Mouse (Mus musculus) liver, embryonic 11.5 days (tissue): ENCODE measurements around the gene Gm21680. TPM values are rescaled to one million over a fixed set of nuclear protein-coding genes. Genes with fewer than 3 reads are reported as not detected.
"Not testable (repeated sequence)": the region's sequence is repeated elsewhere in the genome, so short reads cannot be mapped to it uniquely, and the experiment has no call there.

ENCODE experiments used
- ATAC-seq: fragments of 200-750 bp; cut with Nextera tagmentation; replicated peaks from 2 replicates; pipeline ENCODE4 v1.8.0; 2017; ENCODE audit warnings: moderate number of reproducible peaks, mild to moderate bottlenecking, moderate TSS enrichment, moderate library complexity; ENCODE audit not compliant: low FRiP score
- DNase-seq: peaks from one replicate; pipeline ENCODE4 v3.0.0-alpha.2; 2017; ENCODE audit warnings: low spot score
- H3K27ac ChIP-seq: fragments of 300-500 bp; sonication (generic); 2 replicates; pipeline ENCODE4 v1.5.1; 2014; ENCODE audit warnings: mild to moderate bottlenecking, low read depth, low read length, control low read depth
- H3K27me3 ChIP-seq: fragments of 300-500 bp; sonication (generic); replicated peaks from 2 replicates; pipeline ENCODE4 v1.6.1; 2014; ENCODE audit warnings: low read length, mixed read lengths; ENCODE audit not compliant: control insufficient read depth, insufficient read depth
- H3K36me3 ChIP-seq: fragments of 300-500 bp; sonication (generic); 2 replicates; pipeline ENCODE4 v1.6.1; 2014; ENCODE audit warnings: mild to moderate bottlenecking, low read length, moderate library complexity, mixed read lengths; ENCODE audit not compliant: control insufficient read depth, insufficient read depth
- H3K4me1 ChIP-seq: fragments of 300-500 bp; sonication (generic); replicated peaks from 2 replicates; pipeline ENCODE4 v1.6.1; 2014; ENCODE audit warnings: low read length, mixed read lengths; ENCODE audit not compliant: control insufficient read depth, insufficient read depth
- H3K4me2 ChIP-seq: fragments of 300-500 bp; sonication (generic); 2 replicates; pipeline ENCODE4 v1.6.1; 2014; ENCODE audit warnings: mild to moderate bottlenecking, control low read depth, moderate library complexity
- H3K4me3 ChIP-seq: fragments of 300-500 bp; sonication (generic); 2 replicates; pipeline ENCODE4 v1.5.1; 2014; ENCODE audit warnings: low read depth, low read length, control low read depth
- H3K9ac ChIP-seq: fragments of 300-500 bp; sonication (generic); 2 replicates; pipeline ENCODE4 v1.6.1; 2014; ENCODE audit warnings: low read depth, low read length, control low read depth
- H3K9me3 ChIP-seq: fragments of 300-500 bp; sonication (generic); 2 replicates; pipeline ENCODE4 v1.6.1; 2016; ENCODE audit warnings: low read length, inconsistent platforms, mixed read lengths; ENCODE audit not compliant: control insufficient read depth
- WGBS: fragments of 180-500 bp; shearing (Covaris S2); extraction: QIAGEN DNeasy Blood & Tissue Kit; methylation state at CpG from one replicate; pipeline ENCODE4 v1.1.7; 2014; 5-methylcytosine and 5-hydroxymethylcytosine counted together
- polyA plus RNA-seq: library from polyadenylated mRNA; unstranded; fragments of >200 nt; fragmentation: Nextera tagmentation; extraction: Ambion mirVana; gene quantifications from 2 replicates; pipeline ENCODE4 v1.2.1, GENCODE M21; 2014

The Gm21680 gene
- 0.17 TPM in 1 of 2 replicates, not detected in the other for polyA plus RNA-seq

- not testable (repeated sequence) for ATAC-seq
- WGBS = no CpG with 5 or more reads among the region's 2 CpGs
Measured at GRCm38 (mm10) chr5:25972563-25972962, at the start of gene Gm21680. Gm21680 (minus strand) TSS chr5:25972663.

DNA sequence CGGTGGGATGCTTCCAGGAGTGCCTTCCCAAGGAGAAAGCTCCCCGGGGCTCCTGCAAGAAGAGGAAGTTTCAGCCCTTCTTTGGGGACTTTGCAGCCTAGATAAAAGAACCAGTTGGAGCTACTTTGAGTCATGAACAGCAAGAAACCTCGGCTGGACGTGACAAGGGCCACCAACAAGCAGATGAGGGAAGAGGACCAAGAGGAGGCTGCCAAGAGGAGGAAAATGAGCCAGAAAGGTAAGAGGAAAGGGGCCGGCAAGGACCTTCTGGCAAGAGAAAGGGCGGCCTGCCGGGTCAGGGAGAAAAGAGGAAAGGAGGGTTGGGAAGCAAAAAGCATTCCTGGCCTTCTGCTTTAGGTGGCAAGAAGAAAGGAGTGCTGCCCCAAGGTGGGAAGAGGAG, 35.2 kb upstream of the Gm21680 start:
- 50% methylated on average over 6 of the region's 7 CpGs for whole genome bisulfite sequencing
- not testable (repeated sequence) for DNase-seq, H3K4me3 ChIP-seq, H3K4me2 ChIP-seq, H3K27ac ChIP-seq, H3K9ac ChIP-seq, H3K4me1 ChIP-seq, H3K27me3 ChIP-seq, H3K36me3 ChIP-seq, H3K9me3 ChIP-seq, ATAC-seq

More at GRCm38 (mm10) chr5:25972563-25972962, at the start of gene Gm21680:
- H3K4me1 ChIP-seq, H3K9ac ChIP-seq, H3K4me2 ChIP-seq, H3K27ac ChIP-seq, H3K36me3 ChIP-seq, DNase-seq, H3K9me3 ChIP-seq, H3K27me3 ChIP-seq, H3K4me3 ChIP-seq: not testable (repeated sequence)

DNA sequence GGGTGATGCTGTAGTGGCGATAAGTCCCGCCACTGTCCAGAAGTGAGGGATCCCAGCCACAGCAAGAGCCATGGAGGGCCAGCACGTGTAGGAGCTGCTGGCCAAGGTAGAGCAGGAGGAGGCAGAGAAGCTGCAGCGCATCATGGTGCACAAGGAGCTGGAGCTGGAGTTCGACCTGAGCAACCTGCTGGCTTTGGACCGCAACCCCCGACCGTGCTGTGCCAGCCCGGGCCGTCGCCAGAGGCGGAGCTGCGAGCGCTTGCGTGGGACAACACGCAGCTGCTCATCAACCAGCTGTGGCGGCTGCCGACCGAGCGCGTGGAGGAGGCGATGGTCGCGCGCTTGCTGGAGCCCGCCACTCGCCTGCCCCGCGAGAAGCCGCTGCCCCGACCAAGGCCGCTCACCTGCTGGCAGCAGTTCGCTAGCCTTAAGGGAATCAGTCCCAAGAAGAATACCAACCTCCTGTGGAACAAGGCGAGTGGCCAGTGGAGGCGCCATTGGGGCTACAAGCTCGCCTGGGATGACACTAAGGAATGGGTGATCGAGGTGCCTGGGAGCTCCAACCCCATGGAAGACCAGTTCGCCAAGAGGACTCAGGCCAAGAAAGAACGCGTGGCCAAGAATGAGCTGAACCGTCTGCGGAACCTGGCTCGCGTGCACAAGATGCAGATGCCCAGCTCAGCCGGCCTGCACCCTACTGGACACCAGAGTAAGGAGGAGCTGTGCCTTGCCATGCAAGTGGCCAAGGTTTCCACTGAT, 34.7 kb upstream of the Gm21680 start:
- 20% methylated on average over 41 of the region's 45 CpGs for WGBS
- Histone ChIP-seq H3K4me3 (peak overlapping the region; percentile 32), H3K4me2 (peak overlapping the region; percentile 46)
- DNase-seq = peak; percentile 54
- ATAC-seq = peak; percentile 49
- H3K36me3 ChIP-seq, H3K9ac ChIP-seq, H3K27ac ChIP-seq, H3K4me1 ChIP-seq, H3K9me3 ChIP-seq, H3K27me3 ChIP-seq: not testable (repeated sequence)

DNA sequence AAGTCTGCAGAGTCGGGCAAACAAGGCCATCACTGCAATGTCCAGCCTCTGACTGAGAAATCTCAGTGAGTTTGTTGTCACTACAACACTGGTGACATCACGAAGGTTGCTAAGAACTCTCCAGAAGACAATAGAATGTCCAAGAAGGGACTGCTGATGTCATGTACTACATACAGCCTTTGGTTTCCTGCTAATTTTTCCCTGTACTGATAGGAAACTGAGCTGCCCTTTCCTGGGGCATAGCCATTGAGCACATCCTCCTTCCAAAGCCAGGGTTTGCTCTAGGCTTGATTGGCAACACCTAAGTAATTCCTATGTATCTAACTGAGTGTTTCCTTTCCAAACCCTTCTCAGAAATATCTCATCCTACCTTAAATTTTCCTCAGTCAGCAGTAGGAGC, 32.2 kb upstream of the Gm21680 start, which contains the start of gene Gm1979:
Gm1979 (minus strand) TSS at position 101 of the 400 bp plus-strand sequence.
- not testable (repeated sequence) for H3K27me3 ChIP-seq, H3K4me3 ChIP-seq, H3K36me3 ChIP-seq, H3K4me2 ChIP-seq, H3K27ac ChIP-seq, H3K9ac ChIP-seq, H3K9me3 ChIP-seq, ATAC-seq, H3K4me1 ChIP-seq, DNase-seq
- 80% methylated on average over 1 of the region's 2 CpGs for WGBS

DNA sequence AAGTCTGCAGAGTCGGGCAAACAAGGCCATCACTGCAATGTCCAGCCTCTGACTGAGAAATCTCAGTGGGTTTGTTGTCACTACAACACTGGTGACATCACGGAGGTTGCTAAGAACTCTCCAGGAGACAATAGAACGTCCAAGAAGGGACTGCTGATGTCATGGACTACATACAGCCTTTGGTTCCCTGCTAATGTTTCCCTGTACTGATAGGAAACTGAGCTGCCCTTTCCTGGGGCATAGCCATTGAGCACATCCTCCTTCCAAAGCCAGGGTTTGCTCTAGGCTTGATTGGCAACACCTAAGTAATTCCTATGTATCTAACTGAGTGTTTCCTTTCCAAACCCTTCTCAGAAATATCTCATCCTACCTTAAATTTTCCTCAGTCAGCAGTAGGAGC, 16.1 kb upstream of the Gm21680 start, which contains the start of gene Gm21698:
Gm21698 (minus strand) TSS at position 101 of the 400 bp plus-strand sequence.
- H3K9ac ChIP-seq, H3K27me3 ChIP-seq, DNase-seq, H3K4me3 ChIP-seq, H3K4me1 ChIP-seq, H3K9me3 ChIP-seq, H3K27ac ChIP-seq, ATAC-seq, H3K36me3 ChIP-seq, H3K4me2 ChIP-seq: not testable (repeated sequence)
- whole genome bisulfite sequencing = no CpG with 5 or more reads among the region's 3 CpGs

- peak overlapping the region; percentile 38 for H3K4me2 ChIP-seq
- H3K36me3 ChIP-seq, ATAC-seq, H3K9me3 ChIP-seq, H3K4me1 ChIP-seq, H3K4me3 ChIP-seq, DNase-seq, H3K27ac ChIP-seq, H3K27me3 ChIP-seq, H3K9ac ChIP-seq: not testable (repeated sequence)
- 35% methylated on average over 16 of the region's 17 CpGs for WGBS
Measured at GRCm38 (mm10) chr5:25957050-25957449, 15.4 kb downstream of the Gm21680 start.

GRCm38 (mm10) chr5:25956611-25957010, 15.9 kb downstream of the Gm21680 start:
- DNase-seq = peak; percentile 32
- not testable (repeated sequence) for H3K9ac ChIP-seq, H3K27me3 ChIP-seq, ATAC-seq, H3K27ac ChIP-seq, H3K36me3 ChIP-seq, H3K9me3 ChIP-seq, H3K4me1 ChIP-seq
- H3K4me3 ChIP-seq = 0 out of 2 replicates have a peak overlapping the region, but pooled peaks have one; percentile 7
- 19% methylated on average over 32 of the region's 32 CpGs for WGBS
- H3K4me2 ChIP-seq = peak overlapping the region; percentile 38

DNA sequence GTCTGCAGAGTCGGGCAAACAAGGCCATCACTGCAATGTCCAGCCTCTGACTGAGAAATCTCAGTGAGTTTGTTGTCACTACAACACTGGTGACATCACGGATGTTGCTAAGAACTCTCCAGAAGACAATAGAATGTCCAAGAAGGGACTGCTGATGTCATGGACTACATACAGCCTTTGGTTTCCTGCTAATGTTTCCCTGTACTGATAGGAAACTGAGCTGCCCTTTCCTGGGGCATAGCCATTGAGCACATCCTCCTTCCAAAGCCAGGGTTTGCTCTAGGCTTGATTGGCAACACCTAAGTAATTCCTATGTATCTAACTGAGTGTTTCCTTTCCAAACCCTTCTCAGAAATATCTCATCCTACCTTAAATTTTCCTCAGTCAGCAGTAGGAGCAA, 18.1 kb downstream of the Gm21680 start, which contains the start of gene Gm21671:
Gm21671 (minus strand) TSS at position 101 of the 400 bp plus-strand sequence.
- 67% methylated on average over 2 of the region's 2 CpGs for WGBS

DNA sequence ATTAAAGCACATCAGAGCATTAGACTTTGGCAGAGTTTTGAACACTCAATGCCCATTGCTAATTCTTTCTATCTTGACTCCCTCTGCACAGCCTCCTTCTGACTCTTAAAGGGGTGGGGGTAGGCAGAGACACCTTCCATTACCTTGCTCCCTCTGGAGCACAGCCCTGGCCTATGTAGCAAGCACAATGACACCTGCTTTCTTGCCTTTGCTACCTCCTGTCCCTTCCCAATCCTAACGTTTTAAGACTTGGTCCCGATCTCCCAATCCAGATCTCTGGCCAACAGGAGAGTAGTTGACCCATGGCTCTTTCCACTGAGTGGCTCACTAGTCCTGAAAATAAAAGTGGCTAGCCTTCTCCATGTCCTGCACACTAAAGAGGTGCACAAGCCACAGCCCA, 27.1 kb downstream of the Gm21680 start:
- WGBS = 72% methylated on average over 2 of the region's 2 CpGs
- ATAC-seq, H3K9me3 ChIP-seq, H3K36me3 ChIP-seq, H3K4me2 ChIP-seq, H3K9ac ChIP-seq, H3K27ac ChIP-seq, H3K4me1 ChIP-seq, H3K27me3 ChIP-seq, H3K4me3 ChIP-seq: not testable (repeated sequence)
- DNase-seq = peak; percentile 31

More for the DNA sequence above, 18.1 kb downstream of the Gm21680 start, which contains the start of gene Gm21671:
- DNase-seq, ATAC-seq, H3K9ac ChIP-seq, H3K27me3 ChIP-seq, H3K4me1 ChIP-seq, H3K4me2 ChIP-seq, H3K27ac ChIP-seq, H3K4me3 ChIP-seq, H3K9me3 ChIP-seq, H3K36me3 ChIP-seq: not testable (repeated sequence)
